Mouse (Mus musculus): ENCODE results near the gene Slc29a3.
"Not testable (repeated sequence)": the region's sequence is repeated elsewhere in the genome, so short reads cannot be mapped to it uniquely, and the experiment has no call there.

DNA sequence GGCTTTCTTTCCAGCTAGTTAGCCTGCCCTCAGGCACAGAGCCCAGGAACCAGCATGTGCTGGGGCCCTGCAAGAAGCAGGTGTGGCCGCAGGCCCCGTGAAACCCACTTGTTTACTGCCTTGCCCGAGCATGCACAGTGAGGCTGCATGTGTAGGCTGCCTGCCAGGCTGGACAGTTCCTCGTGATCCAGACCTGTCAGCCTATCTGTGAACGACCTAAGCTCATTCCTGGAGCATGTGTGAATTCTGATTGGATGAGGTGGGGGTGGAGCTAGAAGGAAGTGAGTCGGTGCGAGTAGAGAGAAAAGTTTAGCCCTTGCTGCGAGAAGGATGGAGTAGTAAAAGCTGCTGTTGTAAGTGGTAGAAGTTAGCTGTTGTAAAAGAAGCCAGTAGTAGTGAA lies 40.3 kb downstream of the Slc29a3 start:
- TF ChIP-seq CTCF (IDR thresholded peaks at IDR 0.05); POLR2A (IDR thresholded peaks at IDR 0.05; ENCODE audit: insufficient read depth, low read depth, low read length); EP300 (IDR thresholded peaks at IDR 0.05; ENCODE audit: insufficient read depth, low read depth, low read length): not testable (repeated sequence)

Data from heart, adult 2 months (tissue).